Mouse (Mus musculus): ENCODE results near the gene Erc1.

DNA sequence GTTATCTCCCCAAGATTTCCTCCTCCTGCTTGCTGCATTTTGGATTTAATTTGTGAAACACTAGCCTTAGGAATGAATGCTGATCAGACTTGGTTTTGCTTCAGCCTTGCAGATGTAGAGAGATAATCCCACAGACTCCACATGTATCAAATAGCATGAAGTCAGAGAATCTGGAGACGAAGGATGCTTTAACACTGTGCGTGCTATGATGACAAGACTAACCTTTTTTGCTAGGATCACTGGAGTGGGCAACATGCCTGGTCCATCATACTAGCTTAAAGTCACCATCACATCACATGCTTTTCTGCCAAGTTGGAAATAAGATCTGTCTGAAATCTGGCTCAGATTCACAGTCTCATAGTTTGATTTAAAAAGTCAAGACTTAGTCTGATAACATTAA lies 260.1 kb downstream of the Erc1 start:
- no peak for TF ChIP-seq POLR2A (IDR thresholded peaks at IDR 0.05; ENCODE audit: insufficient read length, low read depth)
- TF ChIP-seq E2F4 (IDR thresholded peaks at IDR 0.05; ENCODE audit: insufficient read depth): no peak
- no peak for TF ChIP-seq CEBPB (IDR thresholded peaks at IDR 0.05; ENCODE audit: insufficient read depth, poor library complexity, severe bottlenecking)
- TF ChIP-seq SRF (IDR thresholded peaks at IDR 0.05; ENCODE audit: control insufficient read depth, insufficient read length, low read depth): no peak
- TF ChIP-seq POLR2AphosphoS2 (IDR thresholded peaks at IDR 0.05; ENCODE audit: insufficient read length, low read depth): no peak
- TF ChIP-seq TCF12 (IDR thresholded peaks at IDR 0.05; ENCODE audit: insufficient read depth, poor library complexity, severe bottlenecking): no peak
- no peak for TF ChIP-seq MYOD1 (IDR thresholded peaks at IDR 0.05; ENCODE audit: control insufficient read depth in 1 of 3, insufficient read length in 2 of 3, low read depth in 2 of 3)
- TF ChIP-seq REST (IDR thresholded peaks at IDR 0.05; ENCODE audit: insufficient read depth, insufficient read length): no peak
- no peak for TF ChIP-seq MAX (IDR thresholded peaks at IDR 0.05; ENCODE audit: low read depth)
- no peak for TF ChIP-seq TCF3 (IDR thresholded peaks at IDR 0.05; ENCODE audit: insufficient read length, low read depth)
